Mouse (Mus musculus): ENCODE measurements around the gene Alkbh2. TPM values are rescaled to one million over a fixed set of nuclear protein-coding genes. Genes with fewer than 3 reads are reported as not detected.

Alkbh2 gene
- total and polyA plus RNA-seq, 2 experiments from 2014 or later = 0.27 to 4.0 TPM

DNA sequence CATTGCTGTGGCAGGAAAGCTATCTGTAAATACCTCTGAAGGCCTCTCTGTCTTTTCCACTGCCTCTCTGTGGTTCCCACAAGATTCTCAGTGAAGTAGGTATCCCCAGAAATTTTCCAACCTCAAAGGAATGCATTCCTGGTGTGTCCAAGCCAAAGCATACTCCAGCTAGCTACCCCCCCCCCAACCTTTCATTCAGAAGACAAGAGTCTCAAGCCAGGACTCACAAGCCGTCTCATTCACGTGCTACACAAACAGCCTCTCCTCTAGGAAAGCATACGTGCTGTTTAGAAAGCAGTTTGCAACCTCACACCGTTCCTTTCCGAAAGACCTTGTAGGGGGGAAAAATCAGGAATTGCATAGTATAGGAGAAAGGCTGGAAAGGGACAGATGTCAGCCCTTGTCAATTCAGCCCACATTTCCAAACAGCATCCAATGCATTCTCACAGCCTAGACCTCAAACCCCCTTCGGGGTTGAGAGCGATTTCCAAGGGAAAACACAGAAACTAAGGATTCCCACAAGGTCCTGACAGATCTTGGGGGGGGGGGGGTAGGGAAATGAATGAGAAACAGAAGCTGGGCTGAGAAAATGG lies 37.5 kb downstream of the Alkbh2 start:
- TF ChIP-seq CTCF (IDR thresholded peaks at IDR 0.05; ENCODE audit: low read depth) = no peak
- TF ChIP-seq EP300 (IDR thresholded peaks at IDR 0.05; ENCODE audit: low read depth) = no peak
- no peaks in the 10 kb centered on the region for H3K9me3 ChIP-seq (replicated peaks; ENCODE audit: control insufficient read depth, low read length)
- H3K36me3 ChIP-seq (replicated peaks; ENCODE audit: control insufficient read depth, insufficient read depth, low read length) = no peaks in the 10 kb centered on the region
- WGBS = 35% methylated on average over 7 of the region's 7 CpGs
- no peak overlapping the region for H3K4me3 ChIP-seq (ENCODE audit: low read depth, low read length)
- H3K9ac ChIP-seq (replicated peaks; ENCODE audit: low read depth, low read length) = no peak overlapping the region
- H3K27ac ChIP-seq (ENCODE audit: low read depth) = no peak overlapping the region
- H3K27me3 ChIP-seq (ENCODE audit: control insufficient read depth, insufficient read depth, low read length) = peaks cover 5% of the 10 kb centered on the region; the same call in 1 of the 2 replicates
- ATAC-seq (ENCODE audit: insufficient read depth, low read depth) (no peak), DNase-seq (ENCODE audit: low spot score) (no peak)
- H3K4me1 ChIP-seq (ENCODE audit: control insufficient read depth, insufficient read depth) = no peaks in the 10 kb centered on the region
- no peak overlapping the region for H3K4me2 ChIP-seq (ENCODE audit: low read depth, low read length)

DNA sequence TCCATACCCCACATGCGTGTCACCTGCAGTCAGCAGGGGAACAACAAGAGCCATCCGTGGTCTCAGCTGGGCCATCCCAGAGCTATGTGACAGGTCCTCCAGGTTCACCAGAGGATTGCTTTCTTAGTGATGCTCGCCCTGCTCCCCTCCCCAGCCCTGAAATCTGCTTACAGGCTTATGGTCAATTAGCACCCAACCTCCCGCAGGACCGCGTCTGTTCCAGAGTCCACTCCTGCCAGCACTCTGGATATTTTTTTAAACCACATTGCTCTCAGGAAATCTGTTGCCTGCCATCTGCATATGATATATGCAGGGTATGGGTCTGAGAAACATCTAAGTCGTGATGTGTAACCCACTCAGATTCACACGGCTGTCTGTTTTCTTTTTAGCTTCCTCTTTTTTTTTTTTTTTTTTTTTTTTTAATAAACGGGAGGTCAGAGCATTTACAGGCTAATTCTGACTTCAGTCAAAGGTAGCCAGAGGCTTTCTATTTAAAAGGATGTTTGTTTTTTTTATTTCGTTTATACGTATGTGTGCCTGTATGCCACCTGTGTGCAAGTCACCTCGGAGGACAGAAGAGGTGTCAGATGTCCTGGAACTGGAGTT lies 40.0 kb downstream of the Alkbh2 start:
- Histone ChIP-seq H3K27ac (ENCODE audit: low read depth) (no peak overlapping the region), H3K4me2 (ENCODE audit: low read depth, low read length) (no peak overlapping the region), H3K9ac (replicated peaks; ENCODE audit: low read depth, low read length) (no peak overlapping the region), H3K36me3 (replicated peaks; ENCODE audit: control insufficient read depth, insufficient read depth, low read length) (no peaks in the 10 kb centered on the region), H3K4me1 (ENCODE audit: control insufficient read depth, insufficient read depth) (no peaks in the 10 kb centered on the region), H3K9me3 (replicated peaks; ENCODE audit: control insufficient read depth, low read length) (no peaks in the 10 kb centered on the region), H3K4me3 (ENCODE audit: low read depth, low read length) (no peak overlapping the region), H3K27me3 (ENCODE audit: control insufficient read depth, insufficient read depth, low read length) (peaks cover 5% of the 10 kb centered on the region; the same call in 1 of the 2 replicates)
- TF ChIP-seq CTCF (IDR thresholded peaks at IDR 0.05; ENCODE audit: low read depth) (no peak), EP300 (IDR thresholded peaks at IDR 0.05; ENCODE audit: low read depth) (no peak)
- no peak for DNase-seq (ENCODE audit: low spot score)
- ATAC-seq (ENCODE audit: insufficient read depth, low read depth) = no peak
- WGBS = 65% methylated on average over 12 of the region's 12 CpGs

- Histone ChIP-seq H3K9me3 (replicated peaks; ENCODE audit: control insufficient read depth, low read length) (no peaks in the 10 kb centered on the region), H3K27ac (ENCODE audit: low read depth) (no peak overlapping the region), H3K4me1 (ENCODE audit: control insufficient read depth, insufficient read depth) (no peaks in the 10 kb centered on the region), H3K9ac (replicated peaks; ENCODE audit: low read depth, low read length) (no peak overlapping the region), H3K27me3 (ENCODE audit: control insufficient read depth, insufficient read depth, low read length) (peaks cover under 1% of the 10 kb centered on the region; the same call in 1 of the 2 replicates), H3K36me3 (replicated peaks; ENCODE audit: control insufficient read depth, insufficient read depth, low read length) (no peaks in the 10 kb centered on the region), H3K4me3 (ENCODE audit: low read depth, low read length) (no peak overlapping the region), H3K4me2 (ENCODE audit: low read depth, low read length) (no peak overlapping the region)
- DNase-seq (ENCODE audit: low spot score) = no peak
- WGBS = 55% methylated on average over 14 of the region's 14 CpGs
- no peak for ATAC-seq (ENCODE audit: insufficient read depth, low read depth)
- TF ChIP-seq CTCF (IDR thresholded peaks at IDR 0.05; ENCODE audit: low read depth) (no peak), EP300 (IDR thresholded peaks at IDR 0.05; ENCODE audit: low read depth) (no peak)
Measured at GRCm38 (mm10) chr5:114085501-114085900, 42.5 kb downstream of the Alkbh2 start.

DNA sequence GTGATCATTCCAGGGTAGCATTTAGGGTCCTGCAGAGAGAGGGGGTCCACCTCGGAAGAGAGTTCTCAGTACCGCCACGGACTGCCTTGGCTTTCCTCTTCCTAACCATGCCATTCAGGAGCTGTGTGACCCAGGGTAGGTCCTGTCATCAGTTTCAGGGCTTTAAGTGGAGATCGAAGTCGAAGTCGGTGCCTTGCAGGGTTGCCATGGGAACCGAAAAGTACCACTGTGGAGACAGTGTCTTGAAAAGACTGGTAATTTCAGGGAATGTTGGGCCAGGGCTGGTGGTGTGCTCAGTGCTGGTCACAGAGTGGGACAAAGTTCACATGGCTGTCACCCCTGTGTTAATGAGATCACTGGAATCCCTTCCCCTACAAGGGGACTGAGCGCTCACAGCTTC lies 51.0 kb downstream of the Alkbh2 start:
- Histone ChIP-seq H3K4me1 (ENCODE audit: control insufficient read depth, insufficient read depth) (no peaks in the 10 kb centered on the region), H3K9me3 (replicated peaks; ENCODE audit: control insufficient read depth, low read length) (no peaks in the 10 kb centered on the region), H3K4me3 (ENCODE audit: low read depth, low read length) (no peak overlapping the region), H3K36me3 (replicated peaks; ENCODE audit: control insufficient read depth, insufficient read depth, low read length) (no peaks in the 10 kb centered on the region), H3K9ac (replicated peaks; ENCODE audit: low read depth, low read length) (no peak overlapping the region), H3K27me3 (ENCODE audit: control insufficient read depth, insufficient read depth, low read length) (no peaks in the 10 kb centered on the region), H3K27ac (ENCODE audit: low read depth) (no peak overlapping the region), H3K4me2 (ENCODE audit: low read depth, low read length) (no peak overlapping the region)
- WGBS = 64% methylated on average over 8 of the region's 8 CpGs
- ATAC-seq (ENCODE audit: insufficient read depth, low read depth) = no peak
- no peak for DNase-seq (ENCODE audit: low spot score)
- no peak for TF ChIP-seq EP300 (IDR thresholded peaks at IDR 0.05; ENCODE audit: low read depth)
- no peak for TF ChIP-seq CTCF (IDR thresholded peaks at IDR 0.05; ENCODE audit: low read depth)

Other genes starting within 250 kb of the Alkbh2 start
- 78.2 and 93.4 TPM in 2 replicates for gene Coro1c, start 219.5 kb downstream of the Alkbh2 start, total RNA-seq (2014; rRNA removed; ENCODE audit: low replicate concordance)
- 40.0 and 46.6 TPM in 2 replicates for gene Coro1c, start 219.5 kb downstream of the Alkbh2 start, polyA plus RNA-seq (2015; fragmentation: Nextera tagmentation; extraction: Ambion mirVana)
- gene Ssh1, start 134.3 kb downstream of the Alkbh2 start, total RNA-seq (2014; rRNA removed; ENCODE audit: low replicate concordance) = 7.1 and 10.0 TPM in 2 replicates
- gene Ssh1, start 134.3 kb downstream of the Alkbh2 start, polyA plus RNA-seq (2015; fragmentation: Nextera tagmentation; extraction: Ambion mirVana) = 5.8 and 6.8 TPM in 2 replicates
- gene Dao, start 124.5 kb downstream of the Alkbh2 start, total RNA-seq (2014; rRNA removed; ENCODE audit: low replicate concordance) = not detected in 2 replicates
- gene Dao, start 124.5 kb downstream of the Alkbh2 start, polyA plus RNA-seq (2015; fragmentation: Nextera tagmentation; extraction: Ambion mirVana) = not detected in 2 replicates
- 16.0 and 18.2 TPM in 2 replicates for gene Usp30, start 62.8 kb downstream of the Alkbh2 start, total RNA-seq (2014; rRNA removed; ENCODE audit: low replicate concordance)
- gene Usp30, start 62.8 kb downstream of the Alkbh2 start, polyA plus RNA-seq (2015; fragmentation: Nextera tagmentation; extraction: Ambion mirVana) = 6.1 and 6.3 TPM in 2 replicates
- 0.19 TPM in 1 of 2 replicates, not detected in the other for gene Svop, start 36.6 kb downstream of the Alkbh2 start, total RNA-seq (2014; rRNA removed; ENCODE audit: low replicate concordance)
- gene Svop, start 36.6 kb downstream of the Alkbh2 start, polyA plus RNA-seq (2015; fragmentation: Nextera tagmentation; extraction: Ambion mirVana) = 0.07 TPM in 1 of 2 replicates, not detected in the other
- 15.0 and 31.4 TPM in 2 replicates for gene Ung, start 2.2 kb upstream of the Alkbh2 start, total RNA-seq (2014; rRNA removed; ENCODE audit: low replicate concordance)
- 25.0 and 26.5 TPM in 2 replicates for gene Ung, start 2.2 kb upstream of the Alkbh2 start, polyA plus RNA-seq (2015; fragmentation: Nextera tagmentation; extraction: Ambion mirVana)
- 50.7 and 70.1 TPM in 2 replicates for gene Acacb, start 18.3 kb upstream of the Alkbh2 start, total RNA-seq (2014; rRNA removed; ENCODE audit: low replicate concordance)
- 15.3 and 17.5 TPM in 2 replicates for gene Acacb, start 18.3 kb upstream of the Alkbh2 start, polyA plus RNA-seq (2015; fragmentation: Nextera tagmentation; extraction: Ambion mirVana)
- not detected in 2 replicates for gene Foxn4, start 145.6 kb upstream of the Alkbh2 start, total RNA-seq (2014; rRNA removed; ENCODE audit: low replicate concordance)
- not detected in 2 replicates for gene Foxn4, start 145.6 kb upstream of the Alkbh2 start, polyA plus RNA-seq (2015; fragmentation: Nextera tagmentation; extraction: Ambion mirVana)
- 5.9 TPM in 1 of 2 replicates, not detected in the other for gene Myo1h, start 160.9 kb upstream of the Alkbh2 start, total RNA-seq (2014; rRNA removed; ENCODE audit: low replicate concordance)
- gene Myo1h, start 160.9 kb upstream of the Alkbh2 start, polyA plus RNA-seq (2015; fragmentation: Nextera tagmentation; extraction: Ambion mirVana) = 0.53 and 0.63 TPM in 2 replicates